Mouse (Mus musculus) thymus, postnatal 0 days (tissue): Measurements from ENCODE around the gene Atl2. TPM values are rescaled to one million over a fixed set of nuclear protein-coding genes. Genes with fewer than 3 reads are reported as not detected.

Experiments used
- DNase-seq: peaks from one replicate; pipeline ENCODE4 v3.0.0-alpha.2; 2015; ENCODE audit warnings: low spot score
- polyA plus RNA-seq: library from polyadenylated mRNA; unstranded; fragments of >200 nt; fragmentation: Nextera tagmentation; extraction: Ambion mirVana; gene quantifications from 2 replicates; pipeline ENCODE4 v1.2.1, GENCODE M21; 2015

Atl2 gene
- 130 and 146 TPM in 2 replicates for polyA plus RNA-seq

- peak; percentile 97 for DNase-seq
Observed at GRCm38 (mm10) chr17:79895911-79896423, at the start of gene Atl2. TSS of gene Atl2 (minus strand) at chr17:79896123.

GRCm38 (mm10) chr17:79944851-79945250 is 48.9 kb upstream of the Atl2 start:
- no peak for DNase-seq

GRCm38 (mm10) chr17:79942418-79942817 is 46.5 kb upstream of the Atl2 start:
- DNase-seq, result no peak

DNA sequence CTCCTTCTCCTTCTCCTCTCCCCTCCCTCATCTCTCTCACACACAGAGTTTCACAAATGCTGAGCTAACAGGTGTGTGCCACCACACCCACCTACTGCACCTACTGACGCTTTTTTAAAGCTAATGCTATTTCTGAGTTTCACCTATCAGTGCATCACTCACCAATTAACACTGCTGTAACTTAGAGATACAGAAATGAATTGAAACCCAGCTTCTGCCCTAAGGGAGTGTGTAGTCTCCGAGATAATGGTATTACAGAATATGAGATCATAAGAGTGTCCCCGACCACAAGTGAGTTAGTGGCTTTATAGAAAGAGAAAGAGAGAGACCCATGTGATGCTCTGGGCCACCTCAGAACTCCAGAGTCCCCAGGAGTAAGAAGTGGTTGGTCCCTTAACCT is 43.2 kb upstream of the Atl2 start:
- no peak for DNase-seq

- DNase-seq, result no peak
Observed at GRCm38 (mm10) chr17:79937921-79938601, 42.1 kb upstream of the Atl2 start.

GRCm38 (mm10) chr17:79934370-79934769 is 38.4 kb upstream of the Atl2 start:
- DNase-seq, result no peak

- DNase-seq, result no peak
Observed at GRCm38 (mm10) chr17:79932676-79933278, 36.9 kb upstream of the Atl2 start.

DNA sequence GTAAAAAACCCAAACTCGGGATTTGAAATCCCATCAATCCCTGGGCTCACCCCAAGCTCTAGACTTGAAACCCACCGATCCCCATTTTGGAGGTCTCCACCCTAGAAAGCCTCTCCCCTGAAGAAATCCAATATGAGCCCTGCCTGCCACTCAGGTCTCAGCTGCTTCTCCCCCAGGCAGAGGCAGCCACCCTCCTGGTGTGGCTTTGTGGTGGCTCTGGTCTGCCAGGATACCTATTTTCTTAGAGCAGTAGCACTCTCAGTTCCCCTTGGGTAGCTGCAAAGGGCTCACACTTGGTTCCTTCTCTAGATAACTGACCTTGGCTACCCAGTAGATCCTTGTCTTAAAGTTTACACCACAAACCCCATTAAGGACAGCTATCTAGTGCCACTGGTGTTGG is 31.2 kb upstream of the Atl2 start:
- no peak for DNase-seq

DNA sequence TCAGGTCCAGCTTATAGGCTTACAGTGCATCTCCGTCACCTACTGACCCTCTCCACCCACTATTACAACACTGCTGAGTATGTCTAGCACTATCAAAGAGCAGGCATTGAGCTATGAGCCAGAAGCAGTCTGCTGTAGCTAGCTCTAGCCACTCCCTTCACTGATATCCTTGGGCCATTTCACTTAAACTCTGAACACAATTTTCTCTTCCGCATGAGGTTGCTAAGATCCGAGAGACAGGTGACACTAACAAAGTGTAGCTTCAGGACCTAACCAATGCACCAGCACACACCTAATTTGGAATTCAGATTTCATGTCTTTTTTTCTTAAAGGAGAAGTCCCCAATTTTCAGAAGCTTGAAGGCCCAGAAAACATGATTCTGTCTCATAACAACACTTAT is 30.6 kb upstream of the Atl2 start:
- peak; percentile 26 for DNase-seq

GRCm38 (mm10) chr17:79925865-79926421 is 30.0 kb upstream of the Atl2 start:
- peak; percentile 38 for DNase-seq

GRCm38 (mm10) chr17:79920355-79920754 is 24.4 kb upstream of the Atl2 start:
- DNase-seq, result no peak

GRCm38 (mm10) chr17:79919566-79920350 is 23.8 kb upstream of the Atl2 start:
- no peak for DNase-seq

DNA sequence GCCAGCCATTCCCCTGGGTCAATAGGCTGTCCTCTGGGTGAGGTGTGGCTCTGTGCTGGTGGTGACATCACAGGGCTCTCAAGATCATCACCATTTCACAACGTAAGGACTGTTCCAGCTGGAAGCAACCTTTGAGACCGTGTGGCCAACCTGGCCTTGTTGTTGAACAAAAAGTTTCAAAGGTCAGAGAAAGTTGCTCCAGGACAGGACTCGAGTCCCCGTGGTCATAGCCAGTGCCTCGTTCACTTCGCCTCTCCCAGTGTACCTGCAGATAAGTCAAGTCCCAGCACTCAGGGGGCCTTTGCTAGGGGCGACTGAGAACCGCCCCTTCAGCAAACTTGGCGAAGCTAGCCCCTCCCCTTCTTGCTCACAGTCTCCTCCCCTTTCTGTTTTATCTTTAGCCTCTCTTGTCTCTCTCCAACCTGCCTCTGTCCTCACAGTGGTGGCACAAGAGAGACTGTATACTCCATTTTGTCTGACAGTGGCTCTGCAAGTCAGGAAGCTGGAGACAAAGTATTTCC is 22.6 kb upstream of the Atl2 start:
- DNase-seq, result peak; percentile 72

DNA sequence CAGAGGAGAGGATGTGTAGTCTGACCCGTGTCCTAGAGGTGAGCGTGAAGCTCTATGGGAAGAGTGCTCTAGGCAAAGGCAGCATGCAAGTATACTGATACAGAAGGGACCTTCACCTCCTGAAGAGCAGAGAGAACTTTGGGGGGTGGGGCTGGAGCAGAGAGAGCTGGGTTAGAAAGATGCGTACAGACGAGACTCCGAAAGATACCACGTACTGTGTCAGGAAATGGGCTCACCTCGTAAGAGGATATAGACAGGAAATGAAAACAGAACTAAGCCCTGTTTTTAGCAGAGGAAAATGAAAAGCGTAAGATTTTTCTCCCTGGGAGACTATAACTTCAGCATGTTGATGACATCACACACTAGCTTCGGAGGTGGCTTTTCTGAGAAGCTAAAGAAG is 21.1 kb upstream of the Atl2 start:
- peak; percentile 53 for DNase-seq

GRCm38 (mm10) chr17:79912174-79912573 is 16.3 kb upstream of the Atl2 start:
- DNase-seq, result no peak

GRCm38 (mm10) chr17:79911718-79912117 is 15.8 kb upstream of the Atl2 start:
- no peak for DNase-seq

DNA sequence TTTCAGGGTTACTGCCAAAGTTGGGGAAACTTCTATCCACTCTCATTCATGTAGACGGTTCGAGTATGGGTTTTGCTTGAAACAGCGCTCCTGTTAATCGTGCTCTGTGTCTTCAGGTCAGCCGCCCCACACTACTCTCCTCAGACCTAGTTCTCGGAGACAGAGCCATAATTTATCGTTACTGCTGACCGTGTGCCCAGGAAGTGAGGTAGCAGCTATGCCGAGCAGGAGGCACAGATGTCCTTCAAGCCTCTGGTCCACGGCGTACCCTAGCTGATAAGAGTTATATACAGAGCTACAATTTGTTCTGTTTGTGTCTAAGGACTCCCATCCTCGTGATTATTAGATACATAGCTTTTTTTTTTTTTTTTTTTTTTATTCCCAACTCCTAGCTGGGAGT is 13.6 kb upstream of the Atl2 start:
- DNase-seq, result no peak

- no peak for DNase-seq
Observed at GRCm38 (mm10) chr17:79907698-79908097, 11.8 kb upstream of the Atl2 start.

DNA sequence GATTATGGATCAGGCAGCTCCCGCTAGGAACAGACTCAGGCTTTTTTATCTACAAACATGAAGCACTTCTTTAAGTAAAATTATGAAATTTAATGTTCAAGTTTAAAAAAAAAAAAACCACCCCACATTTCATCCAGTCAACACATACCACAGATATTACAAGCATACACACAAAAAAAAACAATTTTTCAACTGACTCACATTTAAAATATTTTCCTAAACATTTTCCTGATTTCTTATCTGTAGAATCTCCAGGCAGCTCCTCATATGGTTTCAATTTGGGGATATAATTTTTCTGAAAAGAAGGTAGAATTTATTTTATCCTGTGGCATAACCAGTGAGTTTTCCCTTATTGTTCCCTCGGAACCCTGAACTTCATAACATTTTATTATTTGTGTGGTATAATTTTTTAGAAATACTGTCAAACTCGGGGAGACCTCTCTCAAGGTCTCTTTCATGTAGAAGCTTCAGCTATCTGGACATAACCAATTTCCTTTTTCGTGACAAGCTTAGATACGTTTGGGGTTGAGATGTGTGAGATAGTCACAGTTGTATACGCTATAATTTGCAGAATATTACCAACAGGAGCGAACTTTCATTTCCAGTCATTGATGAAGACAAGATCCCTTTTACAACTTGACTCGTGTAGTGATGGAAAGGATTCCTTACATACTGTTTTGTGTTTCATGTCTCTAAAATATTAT is 11.0 kb upstream of the Atl2 start:
- no peak for DNase-seq

DNA sequence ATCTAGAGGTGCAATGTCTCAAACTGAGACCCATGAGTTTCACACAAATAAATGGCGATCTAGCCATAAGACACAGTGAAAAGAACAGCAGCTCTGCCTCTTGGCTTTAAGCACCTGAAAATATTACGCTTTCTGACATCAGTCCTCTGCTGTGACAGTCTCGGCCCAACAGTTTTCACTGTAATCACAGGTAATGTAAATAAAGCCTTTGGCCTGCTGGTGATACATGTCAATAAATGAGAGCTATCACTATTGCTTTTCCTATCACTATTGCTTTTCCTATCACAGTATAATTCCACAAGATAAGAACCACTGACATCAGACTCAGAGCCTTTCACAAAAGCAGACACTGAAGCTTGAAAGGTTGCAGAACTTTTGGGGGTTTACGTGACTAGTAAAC is 8.7 kb upstream of the Atl2 start:
- DNase-seq, result no peak

DNA sequence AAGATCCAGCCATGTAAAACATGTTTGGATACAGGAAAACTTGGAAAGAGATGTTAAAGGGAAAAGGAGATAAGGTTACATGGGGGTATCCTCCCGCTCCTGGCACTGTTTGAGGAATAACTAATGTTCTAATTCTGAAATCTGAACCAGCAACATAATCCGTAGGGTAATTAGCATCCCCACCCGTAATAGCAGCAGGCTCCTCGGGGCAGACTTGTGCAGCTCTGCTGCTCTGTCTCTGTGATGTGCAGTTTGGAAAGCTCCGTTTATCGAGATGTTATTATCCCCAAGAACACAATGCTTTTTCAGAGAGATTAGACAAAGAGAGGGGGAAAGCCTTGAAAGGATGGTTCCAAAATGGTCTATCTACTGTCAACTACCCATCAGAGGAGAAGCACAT is 5.3 kb upstream of the Atl2 start:
- no peak for DNase-seq
